Mouse (Mus musculus) kidney, adult 10 weeks (tissue): ENCODE results near the gene Hfm1. TPM values are rescaled to one million over a fixed set of nuclear protein-coding genes. Genes with fewer than 3 reads are reported as not detected.

Source experiments
- polyA plus RNA-seq: library from polyadenylated mRNA; stranded (reverse); fragments of 350-450 nt; fragmentation: Illumina TruSeq; extraction: RNeasy Lipid Tissue Mini Kit (QIAGEN cat#74804); gene quantifications from one replicate; pipeline ENCODE4 v1.2.3, GENCODE M21; 2014; ENCODE audit warnings: low read depth, low replicate concordance

The Hfm1 gene
- 0.32 TPM for polyA plus RNA-seq

GRCm38 (mm10) chr5:106925488-106926368 lies at the start of gene Hfm1:
Gene Hfm1, minus strand, starts transcription at chr5:106926321.

GRCm38 (mm10) chr5:106963584-106964512 lies 37.7 kb upstream of the Hfm1 start, which contains the start of gene Cdc7:
Gene Cdc7, plus strand, starts transcription at chr5:106964322.

Other genes starting within 250 kb of the Hfm1 start
- gene Zfp644, start 229.0 kb downstream of the Hfm1 start, polyA plus RNA-seq = 55.1 TPM
- 1.7 TPM for gene Cdc7, start 38.0 kb upstream of the Hfm1 start, polyA plus RNA-seq